Mouse (Mus musculus) midbrain, postnatal 0 days (tissue): ENCODE measurements around the gene Cfap99. TPM values are rescaled to one million over a fixed set of nuclear protein-coding genes. Genes with fewer than 3 reads are reported as not detected.

Experiments
- ATAC-seq: fragments of 200-750 bp; cut with Nextera tagmentation; 2 replicates; pipeline ENCODE4 v1.8.0; 2017; ENCODE audit warnings: moderate number of reproducible peaks, mild to moderate bottlenecking, moderate TSS enrichment, moderate library complexity; ENCODE audit not compliant: low FRiP score
- DNase-seq: peaks from one replicate; pipeline ENCODE4 v3.0.0-alpha.2; 2015; ENCODE audit warnings: low spot score
- H3K27ac ChIP-seq: fragments of 300-500 bp; sonication (generic); 2 replicates; pipeline ENCODE4 v1.5.1; 2014; ENCODE audit warnings: low read depth, mild to moderate bottlenecking, low read length, mixed read lengths
- H3K27me3 ChIP-seq: fragments of 300-500 bp; sonication (generic); 2 replicates; pipeline ENCODE4 v1.6.1; 2014; ENCODE audit warnings: low read length, control low read depth, mixed read lengths; ENCODE audit not compliant: insufficient read depth
- H3K36me3 ChIP-seq: fragments of 300-500 bp; sonication (generic); 2 replicates; pipeline ENCODE4 v1.6.1; 2014; ENCODE audit warnings: low read length, control low read depth, mixed read lengths; ENCODE audit not compliant: insufficient read depth
- H3K4me1 ChIP-seq: fragments of 300-500 bp; sonication (generic); 2 replicates; pipeline ENCODE4 v1.6.1; 2014; ENCODE audit warnings: mild to moderate bottlenecking, control low read depth, antibody characterized with exemption, low read length, mixed read lengths; ENCODE audit not compliant: insufficient read depth
- H3K4me2 ChIP-seq: fragments of 300-500 bp; sonication (generic); 2 replicates; pipeline ENCODE4 v1.6.1; 2014; ENCODE audit warnings: low read depth, mild to moderate bottlenecking, low read length, mixed read lengths; ENCODE audit not compliant: poor library complexity, severe bottlenecking
- H3K4me3 ChIP-seq: fragments of 300-500 bp; sonication (generic); 2 replicates; pipeline ENCODE4 v1.5.1; 2014; ENCODE audit warnings: low read depth, mild to moderate bottlenecking, low read length, moderate library complexity
- H3K9ac ChIP-seq: fragments of 300-500 bp; sonication (generic); replicated peaks from 2 replicates; pipeline ENCODE4 v1.6.1; 2014; ENCODE audit warnings: mild to moderate bottlenecking, low read length, moderate library complexity, mixed read lengths; ENCODE audit not compliant: poor library complexity, severe bottlenecking
- H3K9me3 ChIP-seq: fragments of 300-500 bp; sonication (generic); 2 replicates; pipeline ENCODE4 v1.6.1; 2016; ENCODE audit warnings: low read length, control low read depth
- CTCF ChIP-seq: IDR thresholded peaks from 2 replicates; pipeline ENCODE4 v1.5.1; 2016; ENCODE audit warnings: antibody characterized with exemption, mild to moderate bottlenecking
- WGBS: fragments of 180-500 bp; shearing (Covaris S2); extraction: QIAGEN DNeasy Blood & Tissue Kit; methylation state at CpG from one replicate; pipeline ENCODE4 v1.1.7; 2014; 5-methylcytosine and 5-hydroxymethylcytosine counted together
- polyA plus RNA-seq: library from polyadenylated mRNA; unstranded; fragments of >200 nt; fragmentation: Nextera tagmentation; extraction: Ambion mirVana; gene quantifications from 2 replicates; pipeline ENCODE4 v1.2.1, GENCODE M21; 2015
- total RNA-seq: library from RNA; depleted of rRNA; stranded (reverse); fragments of >200 nt; gene quantifications from 2 replicates; pipeline ENCODE4 v1.2.3, GENCODE M21; 2014

The Cfap99 gene
- total and polyA plus RNA-seq, 2 experiments from 2014 or later = 0.37 to 2.1 TPM

DNA sequence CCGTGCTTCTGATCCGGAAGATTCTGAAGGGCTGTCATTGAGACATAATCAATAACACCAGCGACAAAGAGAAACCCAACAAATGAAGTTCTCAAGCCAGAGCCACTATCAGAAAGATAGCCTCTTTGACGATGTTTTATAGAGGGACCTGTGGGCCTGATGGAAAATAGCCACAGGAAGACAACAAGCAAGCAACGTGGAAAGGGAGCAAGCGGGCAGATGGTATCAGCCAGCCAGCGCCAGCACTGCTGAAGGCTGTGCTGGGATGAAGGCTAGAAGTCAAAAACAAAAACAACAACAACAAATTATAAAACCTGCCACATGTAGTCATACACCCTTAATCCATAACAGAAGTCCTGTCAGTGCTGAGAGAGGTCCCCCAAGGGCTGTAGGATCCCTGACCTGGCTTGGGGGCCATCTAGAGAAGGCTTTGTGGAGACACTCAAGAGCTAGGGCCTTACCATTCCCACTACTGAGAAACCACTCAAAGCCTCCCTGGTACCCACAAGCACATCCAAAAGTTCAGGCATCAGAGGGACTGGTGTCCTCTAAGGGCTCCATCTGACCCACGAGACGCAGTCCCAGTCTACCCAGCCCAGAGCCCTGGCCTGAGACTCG is 13.6 kb upstream of the Cfap99 start:
- no peak overlapping the region for H3K9ac ChIP-seq
- no peak overlapping the region for H3K27ac ChIP-seq
- no peaks in the 10 kb centered on the region for H3K27me3 ChIP-seq
- H3K9me3 ChIP-seq = no peaks in the 10 kb centered on the region
- 85% methylated on average over 10 of the region's 10 CpGs for whole genome bisulfite sequencing
- DNase-seq (no peak), ATAC-seq (no peak)
- TF ChIP-seq CTCF = no peak
- no peaks in the 10 kb centered on the region for H3K36me3 ChIP-seq
- no peak overlapping the region for H3K4me3 ChIP-seq
- no peak overlapping the region for H3K4me2 ChIP-seq
- no peaks in the 10 kb centered on the region for H3K4me1 ChIP-seq

DNA sequence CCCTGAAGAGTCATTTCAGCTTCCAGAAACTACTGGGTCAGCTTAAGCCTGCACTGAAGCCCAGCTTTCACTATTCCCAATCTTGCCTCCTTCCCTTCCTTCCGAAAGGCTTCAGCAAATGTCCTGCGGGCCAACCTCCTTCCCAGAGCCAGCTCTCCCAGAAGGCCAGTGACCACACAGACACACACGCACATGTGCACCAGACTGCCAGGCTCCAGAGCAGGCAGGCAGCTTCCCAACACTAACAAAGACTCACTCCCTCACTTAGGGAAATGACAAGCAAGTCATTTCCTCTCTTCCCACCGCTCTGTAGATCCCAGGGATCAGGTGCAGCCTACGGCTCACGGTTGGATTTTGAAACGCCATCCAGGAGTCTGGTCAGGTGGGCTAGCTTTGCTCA is 12.2 kb upstream of the Cfap99 start:
- no peak for ATAC-seq
- Histone ChIP-seq H3K27ac (no peak overlapping the region), H3K9ac (no peak overlapping the region), H3K4me1 (no peaks in the 10 kb centered on the region), H3K4me3 (no peak overlapping the region), H3K4me2 (no peak overlapping the region), H3K36me3 (no peaks in the 10 kb centered on the region), H3K9me3 (no peaks in the 10 kb centered on the region), H3K27me3 (no peaks in the 10 kb centered on the region)
- no peak for TF ChIP-seq CTCF
- WGBS = 84% methylated on average over 7 of the region's 7 CpGs
- no peak for DNase-seq

DNA sequence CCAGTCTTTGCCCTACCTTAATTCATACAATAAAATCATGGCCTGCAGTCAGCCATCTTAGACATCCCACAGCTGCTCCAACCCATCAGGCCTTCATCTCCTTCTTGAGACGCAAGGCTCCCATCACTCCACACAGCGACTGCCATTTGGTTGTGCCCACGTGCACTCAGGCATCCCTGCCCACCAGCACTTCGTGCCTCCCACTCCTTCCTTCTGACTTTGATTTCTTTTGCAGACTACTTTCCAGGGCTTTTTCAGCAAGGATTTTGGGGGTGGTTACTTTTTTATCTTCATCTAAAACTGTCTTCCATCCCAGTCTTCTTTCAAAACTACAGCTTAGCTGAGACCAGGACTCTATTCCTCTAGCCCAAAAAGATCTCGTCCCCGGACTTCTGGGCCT is 11.7 kb upstream of the Cfap99 start:
- DNase-seq = no peak
- no peak overlapping the region for H3K4me2 ChIP-seq
- no peaks in the 10 kb centered on the region for H3K36me3 ChIP-seq
- WGBS = 86% methylated on average over 6 of the region's 6 CpGs
- TF ChIP-seq CTCF = no peak
- no peak overlapping the region for H3K9ac ChIP-seq
- no peaks in the 10 kb centered on the region for H3K9me3 ChIP-seq
- H3K4me1 ChIP-seq = no peaks in the 10 kb centered on the region
- H3K4me3 ChIP-seq = no peak overlapping the region
- no peak overlapping the region for H3K27ac ChIP-seq
- H3K27me3 ChIP-seq = no peaks in the 10 kb centered on the region
- no peak for ATAC-seq

DNA sequence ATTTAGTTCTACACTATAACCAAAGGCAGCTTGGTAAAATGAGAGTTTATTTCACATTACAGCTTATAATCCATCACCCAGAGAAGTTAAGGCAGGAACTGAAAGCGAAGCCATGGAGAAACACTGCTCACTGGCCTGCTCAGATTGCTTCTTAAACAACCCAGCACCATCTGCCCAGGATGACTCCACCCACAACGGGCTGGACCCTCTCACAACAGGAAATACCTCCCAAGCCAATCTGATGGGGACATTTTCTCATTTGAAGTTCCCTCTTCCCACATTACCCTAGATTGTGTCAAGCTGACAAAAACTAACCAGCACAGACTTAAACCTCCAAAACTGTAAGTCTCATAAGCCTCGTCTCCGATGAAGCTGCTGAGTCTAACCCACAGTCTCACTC is 10.3 kb upstream of the Cfap99 start:
- DNase-seq = no peak
- Histone ChIP-seq H3K36me3 (no peaks in the 10 kb centered on the region), H3K9me3 (no peaks in the 10 kb centered on the region), H3K27me3 (no peaks in the 10 kb centered on the region), H3K9ac (no peak overlapping the region), H3K4me3 (no peak overlapping the region), H3K4me1 (no peaks in the 10 kb centered on the region), H3K27ac (no peak overlapping the region), H3K4me2 (no peak overlapping the region)
- TF ChIP-seq CTCF = no peak
- WGBS = 81% methylated on average over 4 of the region's 4 CpGs
- no peak for ATAC-seq

DNA sequence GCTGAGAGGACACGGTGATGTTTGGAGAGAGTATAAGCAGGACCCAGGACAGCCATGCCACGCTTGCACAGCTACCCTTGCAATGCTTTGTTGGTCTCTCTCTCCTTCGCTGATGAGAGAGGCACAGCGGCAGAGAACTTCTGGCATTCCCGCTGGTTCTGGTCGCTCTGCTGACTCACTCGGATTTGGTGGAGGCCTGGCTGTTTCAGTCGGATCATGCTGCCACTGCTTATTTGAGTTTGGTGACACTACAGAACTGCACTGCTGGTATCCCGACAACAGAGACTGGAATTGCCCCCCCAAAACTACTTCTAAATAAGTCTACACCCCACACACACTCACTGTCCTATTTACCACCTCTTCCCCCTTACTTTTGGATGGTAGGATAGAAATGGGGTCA is 9.2 kb upstream of the Cfap99 start:
- Histone ChIP-seq H3K36me3 (no peaks in the 10 kb centered on the region), H3K9ac (no peak overlapping the region), H3K9me3 (no peaks in the 10 kb centered on the region), H3K4me1 (no peaks in the 10 kb centered on the region), H3K27ac (no peak overlapping the region), H3K4me2 (no peak overlapping the region), H3K4me3 (no peak overlapping the region), H3K27me3 (no peaks in the 10 kb centered on the region)
- TF ChIP-seq CTCF = no peak
- WGBS = 88% methylated on average over 9 of the region's 9 CpGs
- DNase-seq (no peak), ATAC-seq (no peak)

DNA sequence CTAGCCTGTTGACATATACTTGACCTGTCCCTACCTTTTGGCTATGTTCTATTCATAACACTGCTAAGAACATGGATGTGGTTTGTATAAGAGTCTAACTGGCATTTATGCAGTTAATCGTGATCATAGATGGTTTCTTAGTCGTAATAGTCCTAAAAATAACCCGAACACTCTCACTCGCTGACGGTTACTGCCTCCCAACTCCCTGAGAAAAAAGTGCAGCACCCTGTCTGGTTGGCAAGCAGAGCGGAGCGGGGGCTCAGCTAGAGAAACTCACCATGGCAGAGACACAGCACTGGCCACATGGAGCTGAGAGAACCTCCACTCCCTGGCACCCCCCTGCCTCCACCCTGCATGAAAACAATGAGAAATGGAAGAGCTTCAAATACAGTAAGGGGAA is 7.4 kb upstream of the Cfap99 start:
- no peak for DNase-seq
- WGBS = 77% methylated on average over 7 of the region's 7 CpGs
- Histone ChIP-seq H3K4me3 (no peak overlapping the region), H3K27ac (no peak overlapping the region), H3K9ac (no peak overlapping the region), H3K36me3 (no peaks in the 10 kb centered on the region), H3K27me3 (peaks cover 3% of the 10 kb centered on the region; the same call in 1 of the 2 replicates), H3K4me1 (no peaks in the 10 kb centered on the region), H3K4me2 (no peak overlapping the region), H3K9me3 (no peaks in the 10 kb centered on the region)
- ATAC-seq = no peak
- no peak for TF ChIP-seq CTCF
